Mouse (Mus musculus): ENCODE results near the gene Pomc. TPM values are rescaled to one million over a fixed set of nuclear protein-coding genes. Genes with fewer than 3 reads are reported as not detected.
"Not testable (repeated sequence)": the region's sequence is repeated elsewhere in the genome, so short reads cannot be mapped to it uniquely, and the experiment has no call there.

Gene Pomc
- polyA plus RNA-seq, 1 experiment from 2014 or later = 2.4 TPM

GRCm38 (mm10) chr12:3918577-3918976 is 36.2 kb upstream of the Pomc start:
- H3K27ac ChIP-seq (ENCODE audit: low read length) = no peak overlapping the region
- peaks cover 15% of the 10 kb centered on the region for H3K4me1 ChIP-seq (ENCODE audit: control insufficient read depth, insufficient read depth, low read length)
- H3K36me3 ChIP-seq (ENCODE audit: control insufficient read depth, insufficient read depth, low read length) = peaks cover 3% of the 10 kb centered on the region; the same call in 1 of the 2 replicates
- H3K4me3 ChIP-seq (ENCODE audit: low read length) = no peak overlapping the region
- no peaks in the 10 kb centered on the region for H3K9me3 ChIP-seq (ENCODE audit: control insufficient read depth, low read length)
- H3K27me3 ChIP-seq (replicated peaks; ENCODE audit: control insufficient read depth, insufficient read depth, low read length) = no peaks in the 10 kb centered on the region
- no peak overlapping the region for H3K9ac ChIP-seq (ENCODE audit: low read depth, low read length)
- 55% methylated on average over 3 of the region's 3 CpGs for WGBS
- peak; percentile 27; the same call in 1 of the 2 replicates for ATAC-seq
- no peak overlapping the region for H3K4me2 ChIP-seq (ENCODE audit: low read depth, low read length)

DNA sequence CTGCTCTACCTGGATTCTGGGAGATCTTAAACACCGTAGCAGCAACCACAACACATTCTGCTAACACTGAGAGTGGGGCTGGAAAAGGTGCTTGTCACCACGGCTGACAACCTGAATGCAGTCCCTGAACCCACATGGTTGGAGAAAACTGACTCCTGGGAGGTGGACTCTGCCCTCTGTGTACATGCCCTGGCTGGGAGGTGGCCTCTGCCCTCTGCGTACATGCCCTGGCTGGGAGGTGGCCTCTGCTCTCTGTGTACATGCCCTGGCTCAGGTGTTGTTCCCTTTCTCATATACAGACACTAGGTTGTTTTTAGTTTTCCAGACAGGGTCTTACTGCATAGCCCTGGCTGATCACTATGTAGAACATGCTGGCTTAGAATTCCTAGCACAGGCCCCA is 35.3 kb upstream of the Pomc start:
- Histone ChIP-seq H3K27ac (ENCODE audit: low read length) (no peak overlapping the region), H3K4me1 (ENCODE audit: control insufficient read depth, insufficient read depth, low read length) (peaks cover 15% of the 10 kb centered on the region), H3K36me3 (ENCODE audit: control insufficient read depth, insufficient read depth, low read length) (peaks cover 3% of the 10 kb centered on the region; the same call in 1 of the 2 replicates), H3K9me3 (ENCODE audit: control insufficient read depth, low read length) (no peaks in the 10 kb centered on the region), H3K27me3 (replicated peaks; ENCODE audit: control insufficient read depth, insufficient read depth, low read length) (no peaks in the 10 kb centered on the region), H3K9ac (ENCODE audit: low read depth, low read length) (no peak overlapping the region), H3K4me3 (ENCODE audit: low read length) (no peak overlapping the region), H3K4me2 (ENCODE audit: low read depth, low read length) (no peak overlapping the region)
- WGBS = 59% methylated on average over 3 of the region's 3 CpGs
- peak; percentile 90 for ATAC-seq

DNA sequence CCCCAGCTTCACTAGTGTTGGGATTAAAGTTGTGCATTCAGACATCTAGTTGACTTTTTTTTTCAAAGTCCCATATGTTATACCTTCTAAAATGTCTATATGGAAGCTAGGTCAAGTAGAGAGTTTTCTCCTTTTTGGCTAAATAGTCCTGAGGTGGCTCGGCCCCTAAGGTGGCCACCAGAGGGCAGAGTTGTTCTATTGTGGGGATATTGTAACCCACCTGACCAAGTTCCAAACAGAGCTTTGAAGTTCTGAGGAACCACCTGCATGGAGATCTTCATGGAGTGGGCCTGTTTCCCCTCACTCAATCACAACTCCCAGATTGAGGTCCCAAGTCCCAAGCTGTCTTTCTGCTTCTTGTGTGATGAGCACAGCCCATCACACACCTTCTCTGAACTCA is 28.6 kb upstream of the Pomc start:
- Histone ChIP-seq H3K36me3 (ENCODE audit: control insufficient read depth, insufficient read depth, low read length) (no peaks in the 10 kb centered on the region), H3K4me3 (ENCODE audit: low read length) (no peak overlapping the region), H3K9me3 (ENCODE audit: control insufficient read depth, low read length) (no peaks in the 10 kb centered on the region), H3K4me2 (ENCODE audit: low read depth, low read length) (no peak overlapping the region), H3K27me3 (replicated peaks; ENCODE audit: control insufficient read depth, insufficient read depth, low read length) (no peaks in the 10 kb centered on the region), H3K27ac (ENCODE audit: low read length) (no peak overlapping the region), H3K9ac (ENCODE audit: low read depth, low read length) (no peak overlapping the region), H3K4me1 (ENCODE audit: control insufficient read depth, insufficient read depth, low read length) (no peaks in the 10 kb centered on the region)
- no peak for ATAC-seq
- 0% methylated on average over 1 of the region's 1 CpGs for WGBS

- H3K4me2 ChIP-seq (ENCODE audit: low read depth, low read length) = no peak overlapping the region
- no peaks in the 10 kb centered on the region for H3K9me3 ChIP-seq (ENCODE audit: control insufficient read depth, low read length)
- H3K36me3 ChIP-seq (ENCODE audit: control insufficient read depth, insufficient read depth, low read length) = no peaks in the 10 kb centered on the region
- H3K27ac ChIP-seq (ENCODE audit: low read length) = no peak overlapping the region
- no peak overlapping the region for H3K4me3 ChIP-seq (ENCODE audit: low read length)
- ATAC-seq = no peak
- H3K27me3 ChIP-seq (replicated peaks; ENCODE audit: control insufficient read depth, insufficient read depth, low read length) = no peaks in the 10 kb centered on the region
- no peak overlapping the region for H3K9ac ChIP-seq (ENCODE audit: low read depth, low read length)
- WGBS = 69% methylated on average over 3 of the region's 3 CpGs
- no peaks in the 10 kb centered on the region for H3K4me1 ChIP-seq (ENCODE audit: control insufficient read depth, insufficient read depth, low read length)
These were observed 25.9 kb upstream of the Pomc start for GRCm38 (mm10) chr12:3928841-3929240.

DNA sequence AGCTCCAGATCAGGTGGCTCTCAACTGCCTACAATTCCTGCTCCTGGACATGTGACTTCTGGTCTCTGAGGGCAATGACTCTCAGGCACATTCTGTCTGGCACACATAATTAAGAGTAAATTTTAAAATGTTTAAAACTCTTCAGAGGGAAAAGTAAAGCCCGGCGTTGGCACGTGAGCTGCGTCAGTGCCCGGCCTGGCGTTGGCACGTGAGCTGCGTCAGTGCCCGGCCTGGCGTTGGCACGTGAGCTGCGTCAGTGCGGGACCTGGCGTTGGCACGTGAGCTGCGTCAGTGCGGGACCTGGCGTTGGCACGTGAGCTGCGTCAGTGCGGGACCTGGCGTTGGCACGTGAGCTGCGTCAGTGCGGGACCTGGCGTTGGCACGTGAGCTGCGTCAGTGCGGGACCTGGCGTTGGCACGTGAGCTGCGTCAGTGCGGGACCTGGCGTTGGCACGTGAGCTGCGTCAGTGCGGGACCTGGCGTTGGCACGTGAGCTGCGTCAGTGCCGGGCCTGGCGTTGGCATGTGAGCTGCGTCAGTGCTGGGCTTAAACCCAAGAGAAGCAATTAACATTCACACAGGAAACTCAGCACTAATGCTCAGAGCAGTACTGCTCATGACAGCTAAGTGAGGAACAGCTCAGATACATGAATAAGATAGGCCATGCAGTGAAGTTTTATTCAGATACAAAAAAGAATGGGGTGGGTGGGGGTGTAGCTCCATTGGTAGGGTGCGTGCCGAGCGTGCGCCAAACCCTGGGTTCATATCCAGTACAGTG is 24.5 kb upstream of the Pomc start:
- not testable (repeated sequence) for H3K9ac ChIP-seq (ENCODE audit: low read depth, low read length); H3K27ac ChIP-seq (ENCODE audit: low read length); H3K36me3 ChIP-seq (ENCODE audit: control insufficient read depth, insufficient read depth, low read length); ATAC-seq; H3K27me3 ChIP-seq (replicated peaks; ENCODE audit: control insufficient read depth, insufficient read depth, low read length); H3K4me3 ChIP-seq (ENCODE audit: low read length); H3K4me2 ChIP-seq (ENCODE audit: low read depth, low read length); H3K9me3 ChIP-seq (ENCODE audit: control insufficient read depth, low read length); H3K4me1 ChIP-seq (ENCODE audit: control insufficient read depth, insufficient read depth, low read length)
- WGBS = 86% methylated on average over 31 of the region's 47 CpGs

DNA sequence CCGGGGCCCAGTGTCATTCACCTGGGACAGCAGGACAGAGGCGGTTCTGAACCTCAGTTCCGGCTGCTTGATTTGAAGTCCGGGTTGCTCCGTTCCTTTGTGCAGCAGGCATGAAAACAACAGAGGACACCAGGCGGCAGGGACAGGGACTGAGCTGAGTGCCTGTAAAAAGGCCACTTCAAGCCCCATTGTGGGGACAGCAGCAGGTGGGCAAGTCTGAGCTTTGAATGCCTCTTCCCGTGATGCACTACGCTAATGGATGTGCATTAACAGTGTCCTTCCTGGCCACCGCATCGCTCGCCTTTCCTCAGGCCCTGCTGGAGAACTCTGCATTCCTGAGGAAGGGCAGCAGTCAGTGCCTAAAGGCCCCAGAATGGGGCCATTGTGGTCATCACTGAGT is 12.7 kb upstream of the Pomc start:
- Histone ChIP-seq H3K9me3 (ENCODE audit: control insufficient read depth, low read length) (no peaks in the 10 kb centered on the region), H3K4me1 (ENCODE audit: control insufficient read depth, insufficient read depth, low read length) (peaks cover 4% of the 10 kb centered on the region), H3K4me2 (ENCODE audit: low read depth, low read length) (no peak overlapping the region), H3K27ac (ENCODE audit: low read length) (no peak overlapping the region), H3K9ac (ENCODE audit: low read depth, low read length) (no peak overlapping the region), H3K4me3 (ENCODE audit: low read length) (no peak overlapping the region), H3K36me3 (ENCODE audit: control insufficient read depth, insufficient read depth, low read length) (no peaks in the 10 kb centered on the region), H3K27me3 (replicated peaks; ENCODE audit: control insufficient read depth, insufficient read depth, low read length) (no peaks in the 10 kb centered on the region)
- WGBS = 48% methylated on average over 11 of the region's 11 CpGs
- no peak for ATAC-seq

DNA sequence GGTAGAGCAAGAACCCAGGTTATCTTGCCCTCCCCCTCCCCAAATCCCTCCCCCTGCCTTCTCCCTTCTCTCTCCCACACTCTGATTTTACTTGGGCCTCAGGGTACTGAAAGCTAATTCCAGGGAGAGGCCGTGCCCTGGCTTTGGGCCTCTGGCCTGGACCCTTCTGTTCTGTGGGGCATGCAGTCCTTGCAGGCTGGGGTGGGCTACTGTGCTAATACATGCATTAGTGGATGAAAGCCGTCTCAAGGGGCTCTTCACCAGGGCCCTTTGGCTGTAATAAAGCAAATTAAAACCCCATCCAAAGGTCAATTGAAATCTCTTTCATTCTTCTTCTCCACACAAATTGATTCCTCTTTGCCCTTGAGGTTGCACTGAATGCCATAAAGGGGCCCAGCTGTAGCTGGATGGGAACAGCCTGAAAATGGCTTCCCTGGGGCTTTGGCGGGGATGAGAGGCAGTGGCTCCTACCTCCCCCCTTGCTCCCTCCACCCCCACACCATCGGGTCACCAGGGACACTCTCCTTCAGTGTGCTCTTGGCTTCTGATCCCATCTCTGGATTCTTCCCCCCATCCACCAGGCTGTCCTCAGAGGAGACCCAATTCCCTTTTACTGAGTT is 10.2 kb upstream of the Pomc start:
- Histone ChIP-seq H3K36me3 (ENCODE audit: control insufficient read depth, insufficient read depth, low read length) (no peaks in the 10 kb centered on the region), H3K27ac (ENCODE audit: low read length) (no peak overlapping the region), H3K9me3 (ENCODE audit: control insufficient read depth, low read length) (no peaks in the 10 kb centered on the region), H3K4me1 (ENCODE audit: control insufficient read depth, insufficient read depth, low read length) (peaks cover 4% of the 10 kb centered on the region), H3K9ac (ENCODE audit: low read depth, low read length) (no peak overlapping the region), H3K4me2 (ENCODE audit: low read depth, low read length) (no peak overlapping the region), H3K4me3 (ENCODE audit: low read length) (no peak overlapping the region), H3K27me3 (replicated peaks; ENCODE audit: control insufficient read depth, insufficient read depth, low read length) (no peaks in the 10 kb centered on the region)
- 58% methylated on average over 4 of the region's 4 CpGs for WGBS
- ATAC-seq = peak; percentile 59

GRCm38 (mm10) chr12:3947503-3947902 is 7.2 kb upstream of the Pomc start:
- H3K9me3 ChIP-seq (ENCODE audit: control insufficient read depth, low read length) = no peaks in the 10 kb centered on the region
- H3K4me1 ChIP-seq (ENCODE audit: control insufficient read depth, insufficient read depth, low read length) = peaks cover 4% of the 10 kb centered on the region
- WGBS = 77% methylated on average over 6 of the region's 6 CpGs
- ATAC-seq = no peak
- no peaks in the 10 kb centered on the region for H3K27me3 ChIP-seq (replicated peaks; ENCODE audit: control insufficient read depth, insufficient read depth, low read length)
- no peak overlapping the region for H3K9ac ChIP-seq (ENCODE audit: low read depth, low read length)
- H3K4me2 ChIP-seq (ENCODE audit: low read depth, low read length) = no peak overlapping the region
- H3K36me3 ChIP-seq (ENCODE audit: control insufficient read depth, insufficient read depth, low read length) = no peaks in the 10 kb centered on the region
- no peak overlapping the region for H3K27ac ChIP-seq (ENCODE audit: low read length)
- H3K4me3 ChIP-seq (ENCODE audit: low read length) = no peak overlapping the region

- peaks cover 14% of the 10 kb centered on the region for H3K27me3 ChIP-seq (replicated peaks; ENCODE audit: control insufficient read depth, insufficient read depth, low read length)
- 31% methylated on average over 10 of the region's 10 CpGs for WGBS
- no peak overlapping the region for H3K4me2 ChIP-seq (ENCODE audit: low read depth, low read length)
- H3K4me1 ChIP-seq (ENCODE audit: control insufficient read depth, insufficient read depth, low read length) = peaks cover 1% of the 10 kb centered on the region
- ATAC-seq = no peak
- H3K4me3 ChIP-seq (ENCODE audit: low read length) = no peak overlapping the region
- H3K9me3 ChIP-seq (ENCODE audit: control insufficient read depth, low read length) = no peaks in the 10 kb centered on the region
- H3K27ac ChIP-seq (ENCODE audit: low read length) = no peak overlapping the region
- H3K36me3 ChIP-seq (ENCODE audit: control insufficient read depth, insufficient read depth, low read length) = no peaks in the 10 kb centered on the region
- H3K9ac ChIP-seq (ENCODE audit: low read depth, low read length) = no peak overlapping the region
These were observed 620 bp downstream of the Pomc start for GRCm38 (mm10) chr12:3955371-3955770.
